Comparison of ENCODE assay signal across 17 mouse cellular contexts in genomic region chr6:47520030-47520429, GRCm38 (mm10).
"Had no signal": no experiment of that assay in that cellular context is flagged by ENCODE, and none has a peak within 500 bp of the region (broad histone marks: within the 10 kb centered on the region; RNA-seq: fewer than 3 reads in every experiment).

No protein-coding gene starts in this region.

- DNase-seq: retina, postnatal 1 day; right cerebral cortex, adult 18-20 months; right cerebral cortex, postnatal 14 days; right cerebral cortex, postnatal 25 days; right cerebral cortex, postnatal 4 days; spleen, adult 18-20 months; thymus, adult 18-20 months; thymus, adult 2 months; thymus, postnatal 14 days; thymus, postnatal 25 days; thymus, postnatal 36 days; thymus, postnatal 4 days had no signal

- H3K4me1 ChIP-seq: neural tube, embryonic 12.5 days; neural tube, embryonic 13.5 days; neural tube, embryonic 15.5 days; stomach, embryonic 15.5 days had no signal

- H3K4me3 ChIP-seq: neural tube, embryonic 12.5 days; neural tube, embryonic 13.5 days; neural tube, embryonic 15.5 days; stomach, embryonic 15.5 days had no signal

- H3K27me3 ChIP-seq: neural tube, embryonic 12.5 days; neural tube, embryonic 13.5 days; neural tube, embryonic 15.5 days; stomach, embryonic 15.5 days had no signal

- H3K9ac ChIP-seq: neural tube, embryonic 12.5 days; neural tube, embryonic 13.5 days; neural tube, embryonic 15.5 days; stomach, embryonic 15.5 days had no signal

- H3K27ac ChIP-seq: neural tube, embryonic 12.5 days; neural tube, embryonic 13.5 days; neural tube, embryonic 15.5 days; stomach, embryonic 15.5 days; stomach, postnatal 0 days had no signal

- H3K9me3 ChIP-seq: neural tube, embryonic 12.5 days; neural tube, embryonic 13.5 days; neural tube, embryonic 15.5 days; stomach, embryonic 15.5 days had no signal

- H3K4me2 ChIP-seq: neural tube, embryonic 12.5 days; neural tube, embryonic 13.5 days; neural tube, embryonic 15.5 days; stomach, embryonic 15.5 days had no signal
